Mouse (Mus musculus) kidney, adult 2 months (tissue): ENCODE measurements around the gene Trpc7.

ENCODE experiments used
- CTCF ChIP-seq: fragments of 200-500 bp; conservative IDR thresholded peaks from 2 replicates; pipeline ENCODE4 v1.5.1; 2011; ENCODE audit warnings: low read depth, mild to moderate bottlenecking, control low read depth, low read length, moderate library complexity, mixed read lengths; ENCODE audit not compliant: insufficient read depth, insufficient read length
- POLR2A ChIP-seq: fragments of 200-500 bp; IDR thresholded peaks from one replicate; pipeline ENCODE4 v1.6.1; 2011; ENCODE audit warnings: low read depth, low read length, control low read depth

- TF ChIP-seq POLR2A (no peak), CTCF (no peak)
These were observed 166.7 kb downstream of the Trpc7 start for GRCm38 (mm10) chr13:56729046-56729445.
